Mouse (Mus musculus): ENCODE measurements at regions not wholly inside any gene's neighbourhood (a gene's known extent, or its start where the extent isn't known, plus 50 kb on each side); places are given as distances from the start of the nearest gene placed in this dataset.
A peak's percentile ranks its signal among the peaks of the same experiment; 100 is the strongest.

DNA sequence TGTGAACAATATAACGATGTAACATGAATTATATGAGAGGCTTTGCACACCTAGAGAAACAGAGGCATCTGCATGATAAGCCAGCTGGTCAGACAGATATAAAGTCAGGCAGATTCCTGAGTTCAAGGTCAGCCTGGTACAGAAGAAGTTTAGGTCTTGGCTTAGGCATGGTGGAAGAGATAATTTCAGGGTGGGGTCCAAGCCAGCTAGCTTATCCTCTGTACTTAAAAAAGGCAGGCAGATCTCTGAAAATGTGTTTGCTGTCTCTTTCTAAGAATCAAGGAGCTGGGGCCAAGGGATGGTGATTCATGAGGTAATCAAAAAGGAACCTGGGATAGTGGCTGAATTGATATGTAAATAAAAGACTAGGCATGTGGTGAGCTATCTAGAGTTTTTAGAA is 2227.1 kb upstream of the Gm7489 start:
- no peak for DNase-seq (ENCODE audit: low spot score)

DNA sequence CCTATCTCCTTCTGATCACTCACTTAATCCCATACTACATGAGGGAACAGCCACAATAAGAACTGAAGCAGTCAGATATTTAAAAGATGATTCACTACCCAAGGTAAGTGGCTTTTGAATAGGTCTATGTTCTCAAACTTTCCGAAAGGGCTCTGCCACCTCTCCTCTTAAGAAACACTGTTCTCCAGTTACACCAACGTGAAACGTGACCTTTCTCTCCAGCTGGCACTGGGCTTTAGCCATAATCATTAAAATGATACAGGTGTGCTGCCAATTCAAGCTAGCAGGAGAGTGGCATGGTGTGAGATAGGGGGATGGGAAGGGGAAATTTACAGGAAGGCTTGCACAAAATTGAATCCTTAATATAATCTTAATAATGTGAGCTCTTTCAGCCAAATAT is 2216.4 kb upstream of the Gm7489 start:
- DNase-seq (ENCODE audit: low spot score): no peak

GRCm38 (mm10) chr15:51671667-51672372 is 2212.9 kb upstream of the Gm7489 start:
- DNase-seq (ENCODE audit: low spot score): no peak

GRCm38 (mm10) chr15:51673483-51673882 is 2211.2 kb upstream of the Gm7489 start:
- DNase-seq (ENCODE audit: low spot score): peak; percentile 17

DNA sequence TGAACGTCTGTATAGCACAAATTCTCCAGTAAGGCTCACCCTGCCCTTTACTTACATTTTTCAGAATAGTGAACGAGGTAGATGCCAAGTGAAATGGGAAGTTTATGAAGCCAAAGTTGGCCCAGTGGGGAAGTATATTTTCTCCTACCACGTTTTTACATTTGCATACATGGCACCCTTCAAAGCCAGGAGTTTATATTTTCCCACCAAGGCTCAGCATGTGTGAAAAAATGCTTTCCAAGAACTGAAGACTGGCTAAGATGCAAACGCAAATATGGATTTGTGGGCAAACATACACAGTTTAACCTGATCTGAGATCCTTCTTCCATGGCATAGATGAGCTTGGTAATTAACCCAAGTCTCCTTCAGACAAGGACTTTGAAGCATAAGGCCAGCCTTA is 2209.4 kb upstream of the Gm7489 start:
- no peak for DNase-seq (ENCODE audit: low spot score)

- DNase-seq (ENCODE audit: low spot score): no peak
Measured at GRCm38 (mm10) chr15:51676694-51677093, 2208.0 kb upstream of the Gm7489 start.

DNA sequence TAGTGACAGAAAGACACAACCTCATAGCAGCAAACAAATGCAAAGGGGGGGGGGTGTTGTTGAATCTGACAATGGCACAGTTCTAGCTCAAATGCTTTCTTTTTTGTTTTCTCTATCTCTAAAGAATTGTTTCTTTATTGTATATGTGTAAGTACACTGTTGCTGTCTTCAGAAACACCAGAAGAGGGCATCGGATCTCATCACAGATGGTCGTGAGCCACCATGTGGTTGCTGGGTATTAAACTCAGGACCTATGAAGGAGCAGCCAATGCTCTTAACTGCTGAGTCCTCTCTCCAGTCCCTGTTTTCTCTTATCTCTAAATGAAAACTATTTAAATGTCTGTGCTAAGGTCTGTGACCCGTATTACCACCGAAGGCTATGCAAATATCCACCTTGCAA is 2207.4 kb upstream of the Gm7489 start:
- DNase-seq (ENCODE audit: low spot score): no peak

GRCm38 (mm10) chr15:51679186-51679902 is 2205.4 kb upstream of the Gm7489 start:
- no peak for DNase-seq (ENCODE audit: low spot score)

- no peak for DNase-seq (ENCODE audit: low spot score)
Measured at GRCm38 (mm10) chr15:51680494-51680893, 2204.2 kb upstream of the Gm7489 start.

DNA sequence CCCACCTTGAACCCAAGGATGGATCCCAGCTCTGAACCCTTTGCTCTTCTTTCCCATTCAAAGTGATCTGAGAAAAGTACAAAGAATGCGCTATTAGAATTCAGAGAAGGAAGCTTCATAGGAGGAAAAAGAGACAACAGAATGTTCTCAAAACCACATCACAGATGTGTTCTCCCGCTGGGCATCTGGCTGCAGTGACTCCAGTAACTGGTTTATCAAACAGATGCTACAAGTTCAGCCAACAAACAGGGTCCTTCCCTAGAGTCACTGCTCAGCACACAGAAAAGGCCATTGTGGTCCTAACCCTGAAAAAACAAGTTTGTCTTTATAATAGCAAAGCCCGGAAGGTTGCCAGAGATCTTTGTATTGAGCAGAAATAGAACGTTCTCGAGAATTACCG is 2203.5 kb upstream of the Gm7489 start:
- DNase-seq (ENCODE audit: low spot score): no peak

DNA sequence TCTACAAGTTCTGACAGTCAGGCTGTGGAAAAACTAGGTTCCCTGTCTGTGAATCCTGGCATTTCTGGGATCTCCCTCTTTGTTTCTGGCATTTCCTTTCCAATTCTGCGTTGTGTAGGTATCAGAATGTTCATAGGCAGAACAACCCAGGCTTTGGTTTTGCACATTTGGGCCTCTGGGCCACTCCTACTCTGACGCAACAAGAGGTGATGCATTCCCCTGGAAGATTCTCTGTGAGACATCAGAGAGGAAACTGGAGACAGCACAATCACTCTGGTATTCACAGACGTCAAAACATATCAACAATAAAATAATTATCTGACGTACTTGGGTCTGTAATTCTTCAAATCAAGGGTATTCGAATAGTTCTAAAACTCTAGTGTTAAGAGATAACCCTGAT is 2202.4 kb upstream of the Gm7489 start:
- DNase-seq (ENCODE audit: low spot score): no peak

GRCm38 (mm10) chr15:51687007-51687540 is 2197.6 kb upstream of the Gm7489 start:
- no peak for DNase-seq (ENCODE audit: low spot score)

DNA sequence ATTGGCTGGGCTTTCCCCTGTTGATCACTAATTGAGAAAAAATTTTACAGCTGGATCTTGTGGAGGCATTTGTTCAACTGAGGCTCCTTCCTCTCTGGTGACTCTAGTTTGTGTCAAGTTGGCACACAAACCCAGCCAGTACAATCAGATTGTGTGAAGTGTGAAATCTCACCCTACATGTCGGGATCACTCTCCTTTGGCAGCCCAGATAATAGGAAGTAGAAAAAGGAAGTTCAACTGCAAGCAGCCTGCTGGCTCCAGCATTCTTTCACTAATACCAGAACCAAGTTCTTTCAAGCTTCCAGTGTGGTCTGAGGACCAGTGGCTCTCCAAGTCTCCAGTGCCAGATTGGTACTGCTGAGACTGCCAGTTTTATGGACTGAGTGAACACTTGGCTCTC is 2195.2 kb upstream of the Gm7489 start:
- no peak for DNase-seq (ENCODE audit: low spot score)

DNA sequence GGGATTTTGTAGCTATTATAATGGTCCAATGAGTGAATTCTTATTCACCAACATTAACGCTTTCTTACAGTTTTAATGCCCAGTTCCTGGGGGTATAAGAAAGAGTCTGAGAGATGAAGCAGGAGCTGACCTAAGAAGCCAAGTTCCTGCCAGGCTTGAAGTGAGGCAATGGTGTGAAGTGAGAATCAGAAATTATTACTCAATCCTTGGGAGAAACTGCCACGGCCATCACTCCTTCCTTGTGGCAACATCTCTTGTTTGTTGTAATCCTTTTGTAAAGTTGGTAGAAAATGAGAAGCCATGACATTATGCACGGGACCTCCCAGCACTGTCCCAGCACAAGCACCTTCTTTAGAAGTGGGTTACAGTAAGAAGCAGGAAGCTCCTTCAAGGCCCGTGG is 2192.0 kb upstream of the Gm7489 start:
- no peak for DNase-seq (ENCODE audit: low spot score)

- DNase-seq (ENCODE audit: low spot score): peak; percentile 69
Measured at GRCm38 (mm10) chr15:51696344-51697016, 2188.2 kb upstream of the Gm7489 start.

- no peak for DNase-seq (ENCODE audit: low spot score)
Measured at GRCm38 (mm10) chr15:51704198-51704597, 2180.5 kb upstream of the Gm7489 start.

DNA sequence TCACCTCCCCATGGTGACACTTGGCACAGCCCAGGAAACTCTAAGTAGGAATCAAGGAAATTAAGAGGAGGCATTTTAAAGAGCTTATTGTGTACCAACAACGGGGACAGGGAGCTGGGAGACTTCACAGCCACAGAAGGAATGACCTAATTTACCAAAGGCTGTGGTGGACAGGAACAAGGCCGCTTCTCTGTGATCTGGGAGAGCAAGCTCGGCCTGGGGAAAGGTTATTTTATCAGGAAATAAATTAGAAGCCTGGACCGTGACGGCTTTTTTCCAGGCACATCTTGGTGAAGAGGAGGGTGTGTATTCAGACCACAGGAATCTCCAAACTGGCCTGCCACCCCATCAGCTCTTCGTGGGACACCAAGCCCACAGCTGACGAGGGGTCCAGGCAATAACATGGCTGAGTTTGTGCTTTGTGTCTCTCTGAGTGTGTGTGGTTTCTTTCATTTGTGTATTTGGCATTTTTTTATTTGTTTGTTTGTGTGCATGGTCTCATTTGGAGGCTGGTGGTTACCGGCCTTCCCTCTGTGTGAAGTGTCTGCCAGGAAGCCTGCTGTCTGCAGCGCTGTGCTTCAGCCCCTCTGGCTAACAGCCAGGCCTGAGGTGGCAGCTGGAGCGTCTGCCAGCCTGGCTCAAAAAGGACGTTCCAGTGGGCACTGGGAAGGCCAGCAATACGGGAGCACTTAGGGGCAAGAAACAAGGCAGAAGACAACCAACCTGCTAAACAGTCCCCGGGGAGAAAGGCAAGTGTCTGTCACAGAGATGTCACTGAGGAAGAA is 2174.6 kb upstream of the Gm7489 start:
- peak; percentile 93 for DNase-seq (ENCODE audit: low spot score)

DNA sequence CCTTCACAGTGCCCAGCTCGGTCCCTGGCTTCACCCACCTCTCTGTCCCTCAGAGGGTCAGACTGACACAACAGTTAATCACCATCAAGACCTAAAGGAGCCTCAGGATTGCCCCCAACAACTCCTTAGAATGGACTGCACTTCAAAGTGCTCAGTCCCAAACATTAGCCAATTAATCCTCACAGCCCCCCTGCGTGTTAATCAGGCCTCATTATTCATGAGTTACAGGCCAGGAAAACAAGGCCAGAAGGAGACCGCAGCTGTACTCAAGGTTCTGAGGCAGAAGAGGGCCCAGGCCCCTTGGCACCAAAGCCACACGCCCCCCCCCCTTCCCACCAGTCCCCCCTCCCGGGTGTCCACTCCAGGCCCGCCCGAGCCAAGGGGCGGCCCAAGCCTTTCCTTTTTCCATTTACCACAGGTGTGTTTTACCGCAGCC is 2163.8 kb upstream of the Gm7489 start:
- DNase-seq (ENCODE audit: low spot score): no peak

DNA sequence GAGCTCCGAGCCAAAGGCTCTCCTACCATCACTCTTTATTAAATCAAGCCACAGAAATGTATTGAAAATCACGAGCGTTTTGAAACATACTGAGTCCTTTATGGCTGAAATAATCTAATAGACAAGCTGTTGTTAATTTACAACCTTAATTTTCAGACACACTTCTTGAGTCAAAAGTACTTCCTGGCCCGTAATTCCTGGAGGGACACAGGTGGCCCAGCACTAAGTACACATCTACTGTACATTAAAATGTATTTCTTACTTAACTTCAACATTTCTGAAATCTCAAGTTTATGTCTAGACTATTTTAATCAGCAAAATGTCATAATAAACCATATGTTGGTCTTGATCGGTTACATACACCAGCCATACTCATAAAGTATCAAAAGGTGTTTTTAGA is 2163.3 kb upstream of the Gm7489 start:
- DNase-seq (ENCODE audit: low spot score): no peak

- no peak for DNase-seq (ENCODE audit: low spot score)
Measured at GRCm38 (mm10) chr15:51724127-51724526, 2160.6 kb upstream of the Gm7489 start.

GRCm38 (mm10) chr15:51725457-51725856 is 2159.2 kb upstream of the Gm7489 start:
- DNase-seq (ENCODE audit: low spot score): no peak

DNA sequence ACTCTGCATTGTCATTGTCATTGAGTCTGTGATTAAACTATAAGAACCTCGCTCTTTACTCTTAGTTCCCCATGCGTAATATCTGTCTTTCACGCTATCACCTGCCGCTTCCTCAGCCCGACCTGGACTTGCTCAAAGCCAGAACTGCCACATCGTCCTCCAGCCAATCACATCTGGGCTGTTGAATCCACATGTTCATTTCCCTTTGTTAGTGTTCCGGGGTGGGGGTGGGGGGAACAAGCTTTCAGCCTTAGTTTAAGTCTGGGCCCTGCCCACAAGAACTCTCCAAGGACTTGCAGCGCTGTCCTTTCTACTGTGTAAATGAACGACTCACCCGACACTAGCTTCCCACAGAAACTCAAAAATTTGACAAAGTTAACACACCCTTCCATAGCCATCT is 2154.6 kb upstream of the Gm7489 start:
- no peak for DNase-seq (ENCODE audit: low spot score)

Measured in MN1 (cell line).